Mouse (Mus musculus) lung, postnatal 0 days (tissue): ENCODE results near the gene Pibf1. TPM values are rescaled to one million over a fixed set of nuclear protein-coding genes. Genes with fewer than 3 reads are reported as not detected.

Source experiments
- ATAC-seq: fragments of 200-750 bp; cut with Nextera tagmentation; 2 replicates; pipeline ENCODE4 v1.8.0; 2017; ENCODE audit warnings: moderate library complexity
- DNase-seq: peaks from one replicate; pipeline ENCODE4 v3.0.0-alpha.2; 2016; ENCODE audit warnings: low spot score
- H3K27ac ChIP-seq: fragments of 300-500 bp; sonication (generic); 2 replicates; pipeline ENCODE4 v1.5.1; 2014; ENCODE audit warnings: antibody characterized with exemption, mild to moderate bottlenecking, low read length, mixed read lengths
- H3K27me3 ChIP-seq: fragments of 300-500 bp; sonication (generic); replicated peaks from 2 replicates; pipeline ENCODE4 v1.6.1; 2014; ENCODE audit warnings: low read length, mixed read lengths; ENCODE audit not compliant: insufficient read depth
- H3K36me3 ChIP-seq: fragments of 300-500 bp; sonication (generic); 2 replicates; pipeline ENCODE4 v1.6.1; 2014; ENCODE audit warnings: low read length, mixed read lengths; ENCODE audit not compliant: insufficient read depth
- H3K4me1 ChIP-seq: fragments of 300-500 bp; sonication (generic); 2 replicates; pipeline ENCODE4 v1.6.1; 2014; ENCODE audit warnings: antibody characterized with exemption, low read depth, low read length, mixed read lengths; ENCODE audit not compliant: insufficient read depth
- H3K4me2 ChIP-seq: fragments of 300-500 bp; sonication (generic); replicated peaks from 2 replicates; pipeline ENCODE4 v1.6.1; 2014; ENCODE audit warnings: low read depth, mild to moderate bottlenecking, low read length, moderate library complexity, mixed read lengths
- H3K4me3 ChIP-seq: fragments of 300-500 bp; sonication (generic); 2 replicates; pipeline ENCODE4 v1.5.1; 2014; ENCODE audit warnings: low read depth, low read length
- H3K9ac ChIP-seq: fragments of 300-500 bp; sonication (generic); replicated peaks from 2 replicates; pipeline ENCODE4 v1.6.1; 2014; ENCODE audit warnings: low read depth, mild to moderate bottlenecking
- H3K9me3 ChIP-seq: fragments of 300-500 bp; sonication (generic); 2 replicates; pipeline ENCODE4 v1.6.1; 2016; ENCODE audit warnings: low read length, mixed read lengths
- CTCF ChIP-seq: IDR thresholded peaks from 2 replicates; pipeline ENCODE4 v1.5.1; 2016; ENCODE audit warnings: antibody characterized with exemption, mild to moderate bottlenecking
- EP300 ChIP-seq: IDR thresholded peaks from 2 replicates; pipeline ENCODE4 v1.6.1; 2016; ENCODE audit warnings: antibody characterized with exemption, mild to moderate bottlenecking, control low read depth
- whole genome bisulfite sequencing: fragments of 180-500 bp; shearing (Covaris S2); extraction: QIAGEN DNeasy Blood & Tissue Kit; methylation state at CpG from one replicate; pipeline ENCODE4 v1.1.7; 2014; 5-methylcytosine and 5-hydroxymethylcytosine counted together
- polyA plus RNA-seq: library from polyadenylated mRNA; unstranded; fragments of >200 nt; fragmentation: Nextera tagmentation; extraction: Ambion mirVana; gene quantifications from 2 replicates; pipeline ENCODE4 v1.2.1, GENCODE M21; 2015

Gene Pibf1
- polyA plus RNA-seq, 1 experiment from 2014 or later: 11.6 TPM

GRCm38 (mm10) chr14:99205865-99206264 lies 106.6 kb downstream of the Pibf1 start:
- ATAC-seq (no peak), DNase-seq (no peak)
- no peak overlapping the region for H3K4me2 ChIP-seq
- H3K4me1 ChIP-seq: no peaks in the 10 kb centered on the region
- no peak overlapping the region for H3K4me3 ChIP-seq
- no peaks in the 10 kb centered on the region; the same call in 1 of the 2 replicates for H3K36me3 ChIP-seq
- H3K27me3 ChIP-seq: no peaks in the 10 kb centered on the region
- H3K9me3 ChIP-seq: no peaks in the 10 kb centered on the region
- H3K9ac ChIP-seq: no peak overlapping the region
- WGBS: 93% methylated on average over 2 of the region's 2 CpGs
- H3K27ac ChIP-seq: no peak overlapping the region
- TF ChIP-seq CTCF (no peak), EP300 (no peak)

GRCm38 (mm10) chr14:99206591-99206990 lies 107.4 kb downstream of the Pibf1 start:
- no peak for TF ChIP-seq CTCF
- TF ChIP-seq EP300: no peak
- Histone ChIP-seq H3K27ac (no peak overlapping the region), H3K4me1 (no peaks in the 10 kb centered on the region), H3K9me3 (no peaks in the 10 kb centered on the region), H3K36me3 (peaks cover 4% of the 10 kb centered on the region; the same call in 1 of the 2 replicates), H3K9ac (no peak overlapping the region), H3K4me2 (no peak overlapping the region), H3K27me3 (no peaks in the 10 kb centered on the region), H3K4me3 (no peak overlapping the region)
- no peak for DNase-seq
- no peak for ATAC-seq
- 94% methylated on average over 5 of the region's 5 CpGs for WGBS

- no peak overlapping the region for H3K4me3 ChIP-seq
- H3K4me1 ChIP-seq: no peaks in the 10 kb centered on the region
- WGBS: 80% methylated on average over 5 of the region's 5 CpGs
- H3K27me3 ChIP-seq: no peaks in the 10 kb centered on the region
- TF ChIP-seq EP300: no peak
- TF ChIP-seq CTCF: no peak
- H3K36me3 ChIP-seq: 0 out of 2 replicates have a peak, but pooled peaks cover 4% of the 10 kb centered on the region
- no peak overlapping the region for H3K27ac ChIP-seq
- no peak overlapping the region for H3K4me2 ChIP-seq
- ATAC-seq: no peak
- H3K9ac ChIP-seq: no peak overlapping the region
- no peaks in the 10 kb centered on the region for H3K9me3 ChIP-seq
- no peak for DNase-seq
Observed at GRCm38 (mm10) chr14:99210431-99210830, 111.2 kb downstream of the Pibf1 start.

- DNase-seq (no peak), ATAC-seq (no peak)
Observed at GRCm38 (mm10) chr14:99218396-99219012, 119.3 kb downstream of the Pibf1 start.

GRCm38 (mm10) chr14:99219757-99220171 lies 120.5 kb downstream of the Pibf1 start:
- ATAC-seq (no peak), DNase-seq (no peak)
- TF ChIP-seq CTCF (no peak), EP300 (no peak)
- Histone ChIP-seq H3K4me2 (no peak overlapping the region), H3K9me3 (no peaks in the 10 kb centered on the region), H3K4me1 (no peaks in the 10 kb centered on the region), H3K27me3 (no peaks in the 10 kb centered on the region), H3K36me3 (no peaks in the 10 kb centered on the region), H3K4me3 (no peak overlapping the region), H3K27ac (no peak overlapping the region), H3K9ac (no peak overlapping the region)
- 44% methylated on average over 9 of the region's 9 CpGs for WGBS

More at GRCm38 (mm10) chr14:99218396-99219012, 119.3 kb downstream of the Pibf1 start:
- H3K27me3 ChIP-seq: no peaks in the 10 kb centered on the region
- 89% methylated on average over 7 of the region's 7 CpGs for WGBS
- H3K4me2 ChIP-seq: no peak overlapping the region
- no peak for TF ChIP-seq CTCF
- no peak for TF ChIP-seq EP300
- no peaks in the 10 kb centered on the region for H3K36me3 ChIP-seq
- H3K4me1 ChIP-seq: no peaks in the 10 kb centered on the region
- no peak overlapping the region for H3K27ac ChIP-seq
- H3K9ac ChIP-seq: no peak overlapping the region
- no peaks in the 10 kb centered on the region for H3K9me3 ChIP-seq
- H3K4me3 ChIP-seq: no peak overlapping the region

GRCm38 (mm10) chr14:99225929-99226328 lies 126.7 kb downstream of the Pibf1 start:
- Histone ChIP-seq H3K9me3 (no peaks in the 10 kb centered on the region), H3K4me2 (no peak overlapping the region), H3K27ac (no peak overlapping the region), H3K9ac (no peak overlapping the region), H3K4me3 (no peak overlapping the region), H3K36me3 (no peaks in the 10 kb centered on the region), H3K27me3 (no peaks in the 10 kb centered on the region), H3K4me1 (no peaks in the 10 kb centered on the region)
- WGBS: 96% methylated on average over 4 of the region's 4 CpGs
- ATAC-seq (no peak), DNase-seq (no peak)
- TF ChIP-seq CTCF (no peak), EP300 (no peak)
